Mouse (Mus musculus) forebrain, embryonic 14.5 days (tissue): ENCODE data around the gene Sox6. TPM values are rescaled to one million over a fixed set of nuclear protein-coding genes. Genes with fewer than 3 reads are reported as not detected.
A peak's percentile ranks its signal among the peaks of the same experiment; 100 is the strongest.

Experiments
- ATAC-seq: fragments of 200-750 bp; cut with Nextera tagmentation; 2 replicates; pipeline ENCODE4 v1.8.0; 2017; ENCODE audit warnings: mild to moderate bottlenecking, moderate library complexity
- DNase-seq: peaks from one replicate; pipeline ENCODE4 v3.0.0-alpha.2; 2015; ENCODE audit warnings: low spot score
- H3K27ac ChIP-seq: fragments of 300-500 bp; sonication (generic); 2 replicates; pipeline ENCODE4 v1.5.1; 2014; ENCODE audit warnings: low read depth, mild to moderate bottlenecking, control low read depth, low read length, moderate library complexity
- H3K27me3 ChIP-seq: fragments of 300-500 bp; sonication (generic); replicated peaks from 2 replicates; pipeline ENCODE4 v1.6.1; 2014; ENCODE audit warnings: low read length, control low read depth, mixed read lengths; ENCODE audit not compliant: control insufficient read depth, insufficient read depth
- H3K36me3 ChIP-seq: fragments of 300-500 bp; sonication (generic); 2 replicates; pipeline ENCODE4 v1.6.1; 2014; ENCODE audit warnings: low read length, control low read depth; ENCODE audit not compliant: control insufficient read depth, insufficient read depth
- H3K4me1 ChIP-seq: fragments of 300-500 bp; sonication (generic); 2 replicates; pipeline ENCODE4 v1.6.1; 2014; ENCODE audit warnings: antibody characterized with exemption, low read length, control low read depth; ENCODE audit not compliant: control insufficient read depth, insufficient read depth
- H3K4me2 ChIP-seq: fragments of 300-500 bp; sonication (generic); 2 replicates; pipeline ENCODE4 v1.6.1; 2014; ENCODE audit warnings: mild to moderate bottlenecking, control low read depth, low read length
- H3K4me3 ChIP-seq: fragments of 300-500 bp; sonication (generic); 2 replicates; pipeline ENCODE4 v1.5.1; 2014; ENCODE audit warnings: low read depth, low read length, control low read depth
- H3K9ac ChIP-seq: fragments of 300-500 bp; sonication (generic); 2 replicates; pipeline ENCODE4 v1.6.1; 2014; ENCODE audit warnings: mild to moderate bottlenecking, low read length, control low read depth, moderate library complexity
- H3K9me3 ChIP-seq: fragments of 300-500 bp; sonication (generic); replicated peaks from 2 replicates; pipeline ENCODE4 v1.6.1; 2016; ENCODE audit warnings: low read length, control low read depth, mixed read lengths; ENCODE audit not compliant: control insufficient read depth
- WGBS: fragments of 180-500 bp; shearing (Covaris S2); extraction: QIAGEN DNeasy Blood & Tissue Kit; methylation state at CpG from one replicate; pipeline ENCODE4 v1.1.7; 2014; 5-methylcytosine and 5-hydroxymethylcytosine counted together
- polyA plus RNA-seq: library from polyadenylated mRNA; unstranded; fragments of >200 nt; fragmentation: Nextera tagmentation; extraction: Ambion mirVana; gene quantifications from 2 replicates; pipeline ENCODE4 v1.2.1, GENCODE M21; 2014

Gene Sox6
- polyA plus RNA-seq, 1 experiment from 2014 or later = 78.4 TPM

- Histone ChIP-seq H3K9me3 (no peaks in the 10 kb centered on the region), H3K4me1 (peaks cover 41% of the 10 kb centered on the region), H3K4me2 (no peak overlapping the region), H3K36me3 (no peaks in the 10 kb centered on the region), H3K27me3 (no peaks in the 10 kb centered on the region), H3K4me3 (no peak overlapping the region), H3K27ac (peak overlapping the region; percentile 75), H3K9ac (no peak overlapping the region)
- DNase-seq (peak; percentile 60), ATAC-seq (no peak; the same call in 1 of the 2 replicates)
- WGBS = 19% methylated on average over 6 of the region's 6 CpGs
Observed at GRCm38 (mm10) chr7:115865231-115865630, 173.4 kb downstream of the Sox6 start.

- peaks cover 41% of the 10 kb centered on the region for H3K4me1 ChIP-seq
- no peak overlapping the region for H3K4me2 ChIP-seq
- H3K9ac ChIP-seq = no peak overlapping the region
- DNase-seq (peak; percentile 13), ATAC-seq (no peak)
- no peaks in the 10 kb centered on the region for H3K9me3 ChIP-seq
- H3K36me3 ChIP-seq = no peaks in the 10 kb centered on the region
- 12% methylated on average over 2 of the region's 2 CpGs for WGBS
- no peak overlapping the region for H3K4me3 ChIP-seq
- H3K27me3 ChIP-seq = no peaks in the 10 kb centered on the region
- no peak overlapping the region for H3K27ac ChIP-seq
Observed at GRCm38 (mm10) chr7:115864411-115864810, 174.2 kb downstream of the Sox6 start.

- H3K4me2 ChIP-seq = no peak overlapping the region
- H3K27me3 ChIP-seq = no peaks in the 10 kb centered on the region
- H3K27ac ChIP-seq = no peak overlapping the region
- H3K4me1 ChIP-seq = peaks cover under 1% of the 10 kb centered on the region; the same call in 1 of the 2 replicates
- WGBS = 80% methylated on average over 9 of the region's 9 CpGs
- no peaks in the 10 kb centered on the region for H3K36me3 ChIP-seq
- no peaks in the 10 kb centered on the region for H3K9me3 ChIP-seq
- no peak overlapping the region for H3K9ac ChIP-seq
- H3K4me3 ChIP-seq = no peak overlapping the region
- DNase-seq (no peak), ATAC-seq (no peak)
Observed at GRCm38 (mm10) chr7:115859691-115860401, 178.8 kb downstream of the Sox6 start.

GRCm38 (mm10) chr7:115851131-115851530 is 187.5 kb downstream of the Sox6 start:
- Histone ChIP-seq H3K4me2 (no peak overlapping the region), H3K4me3 (no peak overlapping the region), H3K36me3 (no peaks in the 10 kb centered on the region), H3K27me3 (no peaks in the 10 kb centered on the region), H3K27ac (no peak overlapping the region), H3K9ac (no peak overlapping the region), H3K9me3 (no peaks in the 10 kb centered on the region), H3K4me1 (peaks cover 3% of the 10 kb centered on the region; the same call in 1 of the 2 replicates)
- ATAC-seq (no peak), DNase-seq (no peak)
- 91% methylated on average over 4 of the region's 4 CpGs for WGBS

- Histone ChIP-seq H3K27me3 (no peaks in the 10 kb centered on the region), H3K9me3 (no peaks in the 10 kb centered on the region), H3K36me3 (no peaks in the 10 kb centered on the region), H3K4me1 (peaks cover 3% of the 10 kb centered on the region; the same call in 1 of the 2 replicates), H3K4me2 (no peak overlapping the region), H3K27ac (no peak overlapping the region), H3K9ac (no peak overlapping the region), H3K4me3 (no peak overlapping the region)
- ATAC-seq (no peak), DNase-seq (no peak)
- 90% methylated on average over 4 of the region's 4 CpGs for WGBS
Observed at GRCm38 (mm10) chr7:115845791-115846366, 192.7 kb downstream of the Sox6 start.

GRCm38 (mm10) chr7:115844910-115845309 is 193.7 kb downstream of the Sox6 start:
- H3K36me3 ChIP-seq = no peaks in the 10 kb centered on the region
- DNase-seq (no peak), ATAC-seq (no peak)
- no peak overlapping the region for H3K4me3 ChIP-seq
- H3K4me1 ChIP-seq = peaks cover 3% of the 10 kb centered on the region; the same call in 1 of the 2 replicates
- 84% methylated on average over 3 of the region's 3 CpGs for WGBS
- H3K4me2 ChIP-seq = no peak overlapping the region
- no peaks in the 10 kb centered on the region for H3K9me3 ChIP-seq
- H3K27me3 ChIP-seq = no peaks in the 10 kb centered on the region
- no peak overlapping the region for H3K9ac ChIP-seq
- no peak overlapping the region for H3K27ac ChIP-seq

- no peak overlapping the region for H3K4me3 ChIP-seq
- 85% methylated on average over 6 of the region's 6 CpGs for WGBS
- H3K36me3 ChIP-seq = no peaks in the 10 kb centered on the region
- H3K27ac ChIP-seq = no peak overlapping the region
- no peaks in the 10 kb centered on the region for H3K27me3 ChIP-seq
- no peak overlapping the region for H3K4me2 ChIP-seq
- DNase-seq (no peak), ATAC-seq (no peak)
- H3K4me1 ChIP-seq = peaks cover 3% of the 10 kb centered on the region; the same call in 1 of the 2 replicates
- no peak overlapping the region for H3K9ac ChIP-seq
- H3K9me3 ChIP-seq = no peaks in the 10 kb centered on the region
Observed at GRCm38 (mm10) chr7:115844431-115844830, 194.2 kb downstream of the Sox6 start.

GRCm38 (mm10) chr7:115842251-115842650 is 196.3 kb downstream of the Sox6 start:
- H3K27ac ChIP-seq = no peak overlapping the region
- no peaks in the 10 kb centered on the region for H3K9me3 ChIP-seq
- H3K9ac ChIP-seq = no peak overlapping the region
- DNase-seq (no peak), ATAC-seq (no peak)
- no peak overlapping the region for H3K4me2 ChIP-seq
- no peaks in the 10 kb centered on the region for H3K36me3 ChIP-seq
- H3K4me3 ChIP-seq = no peak overlapping the region
- no peaks in the 10 kb centered on the region for H3K4me1 ChIP-seq
- H3K27me3 ChIP-seq = no peaks in the 10 kb centered on the region

- H3K27me3 ChIP-seq = no peaks in the 10 kb centered on the region
- DNase-seq = no peak
- no peaks in the 10 kb centered on the region for H3K9me3 ChIP-seq
- 59% methylated on average over 3 of the region's 3 CpGs for WGBS
- H3K4me3 ChIP-seq = no peak overlapping the region
- no peak overlapping the region for H3K9ac ChIP-seq
- no peaks in the 10 kb centered on the region for H3K4me1 ChIP-seq
- H3K4me2 ChIP-seq = no peak overlapping the region
- no peaks in the 10 kb centered on the region for H3K36me3 ChIP-seq
- no peak for ATAC-seq
- no peak overlapping the region for H3K27ac ChIP-seq
Observed at GRCm38 (mm10) chr7:115840613-115841012, 198.0 kb downstream of the Sox6 start.
